Mouse (Mus musculus): ENCODE results near the gene L3mbtl1. TPM values are rescaled to one million over a fixed set of nuclear protein-coding genes. Genes with fewer than 3 reads are reported as not detected.
A peak's percentile ranks its signal among the peaks of the same experiment; 100 is the strongest.
"Not testable (repeated sequence)": the region's sequence is repeated elsewhere in the genome, so short reads cannot be mapped to it uniquely, and the experiment has no call there.

Gene L3mbtl1
- under 1 TPM; 0.33 to 0.63 TPM for total RNA-seq (2021)
- long read RNA-seq, experiment 1, result 0 reads
- long read RNA-seq, experiment 2, result 0 reads

- peak; percentile 63 for DNase-seq
Observed at GRCm38 (mm10) chr2:162943148-162943846, at the start of gene L3mbtl1. L3mbtl1 (plus strand) TSS chr2:162943472.

GRCm38 (mm10) chr2:162899256-162899655 is 44.0 kb upstream of the L3mbtl1 start:
- DNase-seq, result not testable (repeated sequence)

GRCm38 (mm10) chr2:162899880-162900589 is 43.2 kb upstream of the L3mbtl1 start:
- no peak for DNase-seq

- no peak for DNase-seq
Observed at GRCm38 (mm10) chr2:162900590-162900916, 42.7 kb upstream of the L3mbtl1 start.

- no peak for DNase-seq
Observed at GRCm38 (mm10) chr2:162905902-162906301, 37.4 kb upstream of the L3mbtl1 start.

GRCm38 (mm10) chr2:162908052-162908491 is 35.2 kb upstream of the L3mbtl1 start:
- DNase-seq, result no peak

- DNase-seq, result no peak
Observed at GRCm38 (mm10) chr2:162914040-162914439, 29.2 kb upstream of the L3mbtl1 start.

- no peak for DNase-seq
Observed at GRCm38 (mm10) chr2:162914519-162914918, 28.8 kb upstream of the L3mbtl1 start.

GRCm38 (mm10) chr2:162919926-162920325 is 23.3 kb upstream of the L3mbtl1 start:
- DNase-seq, result no peak

- DNase-seq, result peak; percentile 67
Observed at GRCm38 (mm10) chr2:162922183-162922582, 21.1 kb upstream of the L3mbtl1 start.

- DNase-seq, result no peak
Observed at GRCm38 (mm10) chr2:162922834-162923233, 20.4 kb upstream of the L3mbtl1 start.

- DNase-seq, result no peak
Observed at GRCm38 (mm10) chr2:162924126-162924525, 19.1 kb upstream of the L3mbtl1 start.

- no peak for DNase-seq
Observed at GRCm38 (mm10) chr2:162927918-162928585, 15.2 kb upstream of the L3mbtl1 start.

GRCm38 (mm10) chr2:162929704-162930103 is 13.6 kb upstream of the L3mbtl1 start:
- DNase-seq, result no peak

GRCm38 (mm10) chr2:162930516-162931122 is 12.7 kb upstream of the L3mbtl1 start:
- DNase-seq, result no peak

- peak; percentile 92 for DNase-seq
Observed at GRCm38 (mm10) chr2:162931123-162931673, 12.1 kb upstream of the L3mbtl1 start, which contains the start of gene Srsf6. Srsf6 (plus strand) TSS chr2:162931528.

- peak; percentile 74 for DNase-seq
Observed at GRCm38 (mm10) chr2:162931674-162932650, 11.3 kb upstream of the L3mbtl1 start.

GRCm38 (mm10) chr2:162932706-162933105 is 10.6 kb upstream of the L3mbtl1 start:
- DNase-seq, result no peak

GRCm38 (mm10) chr2:162934421-162934820 is 8.9 kb upstream of the L3mbtl1 start:
- DNase-seq, result no peak

GRCm38 (mm10) chr2:162935700-162936099 is 7.6 kb upstream of the L3mbtl1 start:
- no peak for DNase-seq

GRCm38 (mm10) chr2:162939562-162939961 is 3.7 kb upstream of the L3mbtl1 start:
- no peak for DNase-seq
